Mouse (Mus musculus) cerebellum, adult 8-10 months (tissue): ENCODE results near the gene Oaf.

Experiments used
- DNase-seq: peaks from one replicate; pipeline ENCODE4 v3.0.0; 2022

The Oaf gene

GRCm38 (mm10) chr9:43221643-43222428 lies 17.9 kb downstream of the Oaf start:
- peak; percentile 72 for DNase-seq

- DNase-seq, result peak; percentile 43
Observed at GRCm38 (mm10) chr9:43210771-43211450, 28.8 kb downstream of the Oaf start.

- DNase-seq, result no peak
Observed at GRCm38 (mm10) chr9:43210190-43210682, 29.5 kb downstream of the Oaf start, which contains the start of gene Pou2f3. Gene Pou2f3, minus strand, starts transcription at chr9:43210369.

GRCm38 (mm10) chr9:43206022-43206390 lies 33.7 kb downstream of the Oaf start:
- no peak for DNase-seq

GRCm38 (mm10) chr9:43205343-43206021 lies 34.2 kb downstream of the Oaf start:
- DNase-seq, result no peak

- no peak for DNase-seq
Observed at GRCm38 (mm10) chr9:43200212-43200611, 39.5 kb downstream of the Oaf start.

- no peak for DNase-seq
Observed at GRCm38 (mm10) chr9:43194001-43194400, 45.7 kb downstream of the Oaf start.

- DNase-seq, result no peak
Observed at GRCm38 (mm10) chr9:43191561-43191960, 48.1 kb downstream of the Oaf start.

GRCm38 (mm10) chr9:43189021-43189356 lies 50.7 kb downstream of the Oaf start:
- no peak for DNase-seq

GRCm38 (mm10) chr9:43188309-43189020 lies 51.2 kb downstream of the Oaf start:
- no peak for DNase-seq

- DNase-seq, result no peak
Observed at GRCm38 (mm10) chr9:43179614-43180013, 60.1 kb downstream of the Oaf start.

GRCm38 (mm10) chr9:43178172-43178571 lies 61.5 kb downstream of the Oaf start:
- DNase-seq, result no peak
